Mouse (Mus musculus): ENCODE measurements at regions not wholly inside any gene's neighbourhood (a gene's known extent, or its start where the extent isn't known, plus 50 kb on each side); places are given as distances from the start of the nearest gene placed in this dataset.

GRCm38 (mm10) chr2:72746476-72747215 lies 233.6 kb downstream of the Sp3 start:
- H3K36me3 ChIP-seq (ENCODE audit: control insufficient read depth, insufficient read depth, low read length, poor library complexity, severe bottlenecking) = no peaks in the 10 kb centered on the region
- no peak overlapping the region for H3K9ac ChIP-seq (ENCODE audit: low read depth, poor library complexity, severe bottlenecking)
- H3K27me3 ChIP-seq (ENCODE audit: control insufficient read depth, insufficient read depth, low read length, poor library complexity, severe bottlenecking) = no peaks in the 10 kb centered on the region
- no peaks in the 10 kb centered on the region for H3K9me3 ChIP-seq (replicated peaks; ENCODE audit: control insufficient read depth, insufficient read depth, low read length, poor library complexity, severe bottlenecking)
- no peaks in the 10 kb centered on the region for H3K4me1 ChIP-seq (ENCODE audit: control insufficient read depth, insufficient read depth, low read length)
- H3K27ac ChIP-seq (ENCODE audit: insufficient read depth, low read length) = no peak overlapping the region
- no peak for TF ChIP-seq CTCF (IDR thresholded peaks at IDR 0.05; ENCODE audit: low read depth, low read length)
- 0 out of 2 replicates have a peak, but pooled peaks have one; percentile 63 for TF ChIP-seq EP300 (IDR thresholded peaks at IDR 0.05; ENCODE audit: insufficient read depth, low read depth, low read length)
- no peak overlapping the region for H3K4me3 ChIP-seq (ENCODE audit: low read depth, low read length)

- Histone ChIP-seq H3K4me1 (ENCODE audit: control insufficient read depth, insufficient read depth, low read length) (no peaks in the 10 kb centered on the region), H3K27ac (ENCODE audit: insufficient read depth, low read length) (no peak overlapping the region), H3K27me3 (ENCODE audit: control insufficient read depth, insufficient read depth, low read length, poor library complexity, severe bottlenecking) (no peaks in the 10 kb centered on the region), H3K9me3 (replicated peaks; ENCODE audit: control insufficient read depth, insufficient read depth, low read length, poor library complexity, severe bottlenecking) (no peaks in the 10 kb centered on the region), H3K4me3 (ENCODE audit: low read depth, low read length) (no peak overlapping the region), H3K36me3 (ENCODE audit: control insufficient read depth, insufficient read depth, low read length, poor library complexity, severe bottlenecking) (no peaks in the 10 kb centered on the region), H3K9ac (ENCODE audit: low read depth, poor library complexity, severe bottlenecking) (no peak overlapping the region)
- TF ChIP-seq EP300 (IDR thresholded peaks at IDR 0.05; ENCODE audit: insufficient read depth, low read depth, low read length) (no peak), POLR2A (IDR thresholded peaks at IDR 0.05; ENCODE audit: insufficient read depth, low read length) (no peak), CTCF (IDR thresholded peaks at IDR 0.05; ENCODE audit: low read depth, low read length) (no peak)
These were observed 232.9 kb downstream of the Sp3 start for GRCm38 (mm10) chr2:72747299-72747698.

GRCm38 (mm10) chr2:72749495-72749894 lies 230.8 kb downstream of the Sp3 start:
- H3K9me3 ChIP-seq (replicated peaks; ENCODE audit: control insufficient read depth, insufficient read depth, low read length, poor library complexity, severe bottlenecking) = no peaks in the 10 kb centered on the region; the same call in 1 of the 2 replicates
- no peak overlapping the region for H3K9ac ChIP-seq (ENCODE audit: low read depth, poor library complexity, severe bottlenecking)
- H3K27me3 ChIP-seq (ENCODE audit: control insufficient read depth, insufficient read depth, low read length, poor library complexity, severe bottlenecking) = no peaks in the 10 kb centered on the region
- no peak overlapping the region for H3K4me3 ChIP-seq (ENCODE audit: low read depth, low read length)
- no peak for TF ChIP-seq POLR2A (IDR thresholded peaks at IDR 0.05; ENCODE audit: insufficient read depth, low read length)
- TF ChIP-seq CTCF (IDR thresholded peaks at IDR 0.05; ENCODE audit: low read depth, low read length) = no peak
- TF ChIP-seq EP300 (IDR thresholded peaks at IDR 0.05; ENCODE audit: insufficient read depth, low read depth, low read length) = no peak
- H3K4me1 ChIP-seq (ENCODE audit: control insufficient read depth, insufficient read depth, low read length) = no peaks in the 10 kb centered on the region
- no peaks in the 10 kb centered on the region for H3K36me3 ChIP-seq (ENCODE audit: control insufficient read depth, insufficient read depth, low read length, poor library complexity, severe bottlenecking)
- H3K27ac ChIP-seq (ENCODE audit: insufficient read depth, low read length) = no peak overlapping the region

- Histone ChIP-seq H3K27ac (ENCODE audit: insufficient read depth, low read length) (no peak overlapping the region), H3K9ac (ENCODE audit: low read depth, poor library complexity, severe bottlenecking) (no peak overlapping the region), H3K36me3 (ENCODE audit: control insufficient read depth, insufficient read depth, low read length, poor library complexity, severe bottlenecking) (no peaks in the 10 kb centered on the region), H3K9me3 (replicated peaks; ENCODE audit: control insufficient read depth, insufficient read depth, low read length, poor library complexity, severe bottlenecking) (no peaks in the 10 kb centered on the region; the same call in 1 of the 2 replicates), H3K4me3 (ENCODE audit: low read depth, low read length) (no peak overlapping the region), H3K27me3 (ENCODE audit: control insufficient read depth, insufficient read depth, low read length, poor library complexity, severe bottlenecking) (no peaks in the 10 kb centered on the region), H3K4me1 (ENCODE audit: control insufficient read depth, insufficient read depth, low read length) (no peaks in the 10 kb centered on the region)
- TF ChIP-seq POLR2A (IDR thresholded peaks at IDR 0.05; ENCODE audit: insufficient read depth, low read length) = no peak
- no peak for TF ChIP-seq EP300 (IDR thresholded peaks at IDR 0.05; ENCODE audit: insufficient read depth, low read depth, low read length)
- no peak for TF ChIP-seq CTCF (IDR thresholded peaks at IDR 0.05; ENCODE audit: low read depth, low read length)
These were observed 228.8 kb downstream of the Sp3 start for GRCm38 (mm10) chr2:72751441-72751840.

GRCm38 (mm10) chr2:72752624-72753176 lies 227.5 kb downstream of the Sp3 start:
- H3K36me3 ChIP-seq (ENCODE audit: control insufficient read depth, insufficient read depth, low read length, poor library complexity, severe bottlenecking) = no peaks in the 10 kb centered on the region
- H3K27me3 ChIP-seq (ENCODE audit: control insufficient read depth, insufficient read depth, low read length, poor library complexity, severe bottlenecking) = no peaks in the 10 kb centered on the region
- no peaks in the 10 kb centered on the region for H3K4me1 ChIP-seq (ENCODE audit: control insufficient read depth, insufficient read depth, low read length)
- H3K9me3 ChIP-seq (replicated peaks; ENCODE audit: control insufficient read depth, insufficient read depth, low read length, poor library complexity, severe bottlenecking) = no peaks in the 10 kb centered on the region; the same call in 1 of the 2 replicates
- no peak for TF ChIP-seq POLR2A (IDR thresholded peaks at IDR 0.05; ENCODE audit: insufficient read depth, low read length)
- no peak for TF ChIP-seq EP300 (IDR thresholded peaks at IDR 0.05; ENCODE audit: insufficient read depth, low read depth, low read length)
- no peak for TF ChIP-seq CTCF (IDR thresholded peaks at IDR 0.05; ENCODE audit: low read depth, low read length)
- H3K27ac ChIP-seq (ENCODE audit: insufficient read depth, low read length) = no peak overlapping the region
- H3K4me3 ChIP-seq (ENCODE audit: low read depth, low read length) = no peak overlapping the region
- no peak overlapping the region for H3K9ac ChIP-seq (ENCODE audit: low read depth, poor library complexity, severe bottlenecking)
